Mouse (Mus musculus): ENCODE results near the gene Abcb8. TPM values are rescaled to one million over a fixed set of nuclear protein-coding genes. Genes with fewer than 3 reads are reported as not detected.

The Abcb8 gene
- total RNA-seq, 2 experiments from 2014 or later = 43.3 to 56.1 TPM

GRCm38 (mm10) chr5:24453283-24453984, 60.0 kb downstream of the Abcb8 start:
- peak in 1 of 2 experiments; percentile 25 for DNase-seq (ENCODE audit: low spot score in 2 of 2)

DNA sequence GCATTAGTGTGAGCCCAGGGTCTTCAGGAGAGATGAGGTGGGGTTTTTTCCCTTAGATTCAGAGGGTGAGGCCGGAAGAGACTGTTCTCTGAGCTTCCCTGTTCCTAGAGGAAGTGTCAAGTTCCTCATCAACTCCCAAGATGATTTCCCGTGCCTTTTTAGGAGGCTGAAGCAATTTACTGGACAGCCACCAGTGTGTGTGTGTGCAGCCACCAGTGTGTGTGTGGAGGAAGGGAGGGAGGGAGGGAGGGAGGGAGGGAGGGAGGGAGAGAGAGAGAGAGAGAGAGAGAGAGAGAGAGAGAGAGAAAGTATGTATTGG, 60.5 kb downstream of the Abcb8 start:
- no peak for DNase-seq (ENCODE audit: low spot score in 2 of 2)

GRCm38 (mm10) chr5:24455076-24455475, 61.6 kb downstream of the Abcb8 start:
- no peak for DNase-seq (ENCODE audit: low spot score in 2 of 2)

- no peak for DNase-seq (ENCODE audit: low spot score in 2 of 2)
Observed at GRCm38 (mm10) chr5:24455613-24456012, 62.1 kb downstream of the Abcb8 start.

Other genes with a start within 250 kb of the Abcb8 start
- gene Nupl2, start 228.7 kb upstream of the Abcb8 start, total RNA-seq (2021) = 10 to 100 TPM; 10.3 to 12.3 TPM
- gene Kcnh2, start 42.1 kb upstream of the Abcb8 start, total RNA-seq (2021) = 10 to 100 TPM; 29.6 to 36.2 TPM
- 10 to 100 TPM in 1 of 2 experiments, 1 to 10 TPM in 1; 8.0 to 10.7 TPM for gene Nos3, start 28.9 kb upstream of the Abcb8 start, total RNA-seq (2021)
- 1 to 10 TPM; 4.2 to 6.4 TPM for gene Atg9b, start 1.5 kb upstream of the Abcb8 start, total RNA-seq (2021)
- under 1 TPM in 1 of 2 experiments, not detected in 1; 0.54 TPM for gene Asic3, start 19.7 kb downstream of the Abcb8 start, total RNA-seq (2021)
- 100 to 1,000 TPM; 128 to 129 TPM for gene Cdk5, start 29.9 kb downstream of the Abcb8 start, total RNA-seq (2021)
- 10 to 100 TPM; 28.9 to 31.0 TPM for gene Slc4a2, start 30.2 kb downstream of the Abcb8 start, total RNA-seq (2021)
- gene Fastk, start 51.6 kb downstream of the Abcb8 start, total RNA-seq (2021) = 100 to 1,000 TPM; 108 to 131 TPM
- gene Tmub1, start 54.2 kb downstream of the Abcb8 start, total RNA-seq (2021) = 10 to 100 TPM; 27.2 to 27.3 TPM
- gene Agap3, start 58.5 kb downstream of the Abcb8 start, total RNA-seq (2021) = 100 to 1,000 TPM; 517 to 575 TPM
- gene Gbx1, start 133.5 kb downstream of the Abcb8 start, total RNA-seq (2021) = under 1 TPM; 0.21 to 0.33 TPM
- not detected for gene Asb10, start 147.3 kb downstream of the Abcb8 start, total RNA-seq (2021)
- not detected for gene 4931409K22Rik, start 163.1 kb downstream of the Abcb8 start, total RNA-seq (2021)
- 10 to 100 TPM; 89.7 to 90.5 TPM for gene Abcf2, start 183.8 kb downstream of the Abcb8 start, total RNA-seq (2021)
- 10 to 100 TPM; 65.9 to 76.4 TPM for gene Chpf2, start 193.1 kb downstream of the Abcb8 start, total RNA-seq (2021)
- 100 to 1,000 TPM in 1 of 2 experiments, 10 to 100 TPM in 1; 93.6 to 103 TPM for gene Smarcd3, start 230.7 kb downstream of the Abcb8 start, total RNA-seq (2021)